Mouse (Mus musculus) cerebellum, adult 18-20 months (tissue): Measurements from ENCODE around the gene Gm8369.
"Not testable (repeated sequence)": the region's sequence is repeated elsewhere in the genome, so short reads cannot be mapped to it uniquely, and the experiment has no call there.

Experiments used
- DNase-seq, 2 experiments: peaks; one replicate each; pipeline ENCODE4 v3.0.0; 2021

Gm8369 gene

DNA sequence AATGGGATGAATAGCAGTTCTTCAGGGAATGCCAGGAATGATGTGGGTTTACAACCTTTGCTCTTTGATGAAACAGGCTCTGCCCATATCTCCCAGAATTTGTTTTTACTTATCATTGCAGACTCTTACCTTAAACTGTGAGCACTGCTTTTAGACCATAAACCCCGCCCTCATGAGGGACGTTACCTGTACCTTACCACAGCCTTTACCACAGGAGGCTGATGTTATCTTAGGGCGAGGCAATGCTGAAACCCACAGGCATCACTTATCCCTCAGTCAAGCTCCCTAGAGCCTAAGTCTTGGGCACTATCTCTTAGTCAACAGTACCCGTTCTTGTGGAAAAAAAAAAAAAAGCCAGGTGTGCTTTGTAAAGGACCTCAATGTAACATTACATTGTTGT, 31.1 kb downstream of the Gm8369 start:
- DNase-seq, result no peak

DNA sequence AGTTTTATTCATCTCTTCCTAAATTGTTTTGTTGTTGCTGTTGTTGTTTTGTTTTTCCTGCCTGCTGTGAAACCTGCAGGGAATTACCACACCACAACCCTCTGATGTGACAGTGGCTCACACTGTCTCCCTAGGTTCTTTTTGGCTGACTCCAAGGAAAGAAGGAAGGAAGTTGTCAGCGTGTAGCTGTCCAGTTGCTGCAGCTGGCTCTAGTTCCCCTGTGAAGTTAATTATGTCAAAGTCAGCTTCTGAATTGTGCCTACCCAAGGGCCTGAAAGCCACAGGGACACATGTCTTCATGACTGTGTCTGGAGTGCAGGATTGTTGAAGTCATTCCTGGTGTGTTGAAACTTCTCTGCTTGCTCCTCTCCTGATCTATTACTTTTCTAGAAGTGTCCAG, 31.6 kb downstream of the Gm8369 start:
- not testable (repeated sequence) for DNase-seq

DNA sequence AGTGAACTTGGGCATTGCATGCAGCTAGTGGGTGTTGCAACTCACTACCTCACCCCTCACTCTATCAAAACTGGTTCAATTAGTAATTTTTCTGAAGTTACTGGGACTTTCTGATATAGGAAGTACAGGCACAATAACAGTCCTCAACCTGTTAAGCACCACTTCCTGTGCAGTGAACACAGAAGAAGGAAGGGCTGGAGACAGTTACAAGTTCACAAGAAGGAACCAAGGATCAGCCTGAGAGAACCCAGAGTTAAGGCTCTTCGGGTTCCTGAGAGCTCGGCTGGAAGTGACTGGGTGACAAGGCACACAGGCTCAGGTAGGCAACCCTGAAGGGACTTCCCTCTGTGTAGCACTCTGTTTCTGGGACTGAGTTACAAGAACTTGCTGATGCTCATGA, 32.6 kb downstream of the Gm8369 start:
- not testable (repeated sequence) for DNase-seq

DNA sequence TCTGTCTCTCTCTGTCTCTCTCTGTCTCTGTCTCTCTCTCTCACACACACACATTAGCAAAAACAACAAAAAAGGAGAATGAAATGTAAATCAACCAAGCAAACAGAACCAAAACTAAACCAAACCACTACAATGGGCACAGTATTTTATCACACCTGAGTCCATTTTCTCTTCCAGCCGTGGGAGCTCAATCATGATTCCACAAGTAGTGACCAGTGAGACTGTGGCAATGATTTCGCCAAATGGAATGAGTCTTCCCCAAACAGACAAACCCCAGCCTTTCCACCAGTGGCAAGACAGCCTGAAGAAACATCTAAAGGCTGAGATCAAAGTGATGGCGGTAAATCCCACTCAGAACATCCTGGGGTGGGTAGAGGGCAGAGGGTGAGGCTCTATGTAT, 34.4 kb downstream of the Gm8369 start:
- DNase-seq, result no peak

DNA sequence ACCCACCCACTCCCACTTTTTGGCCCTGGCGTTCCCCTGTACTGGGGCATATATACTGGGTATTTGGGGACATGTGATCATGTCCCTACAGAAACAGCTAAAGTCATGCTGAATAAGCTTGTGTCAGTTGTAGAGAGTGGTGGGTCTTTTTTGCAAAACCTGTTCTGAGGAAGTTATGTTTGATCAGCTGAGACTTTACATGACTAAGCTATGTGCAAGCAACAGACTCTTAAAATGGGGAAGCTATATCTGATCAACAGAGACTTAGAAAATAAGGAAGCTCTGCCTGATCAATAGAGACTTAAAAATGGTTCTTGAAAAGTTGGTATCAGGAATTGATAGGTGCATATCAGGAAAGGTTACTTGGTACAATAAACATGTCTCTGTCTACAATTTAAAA, 47.7 kb downstream of the Gm8369 start:
- no peak for DNase-seq

DNA sequence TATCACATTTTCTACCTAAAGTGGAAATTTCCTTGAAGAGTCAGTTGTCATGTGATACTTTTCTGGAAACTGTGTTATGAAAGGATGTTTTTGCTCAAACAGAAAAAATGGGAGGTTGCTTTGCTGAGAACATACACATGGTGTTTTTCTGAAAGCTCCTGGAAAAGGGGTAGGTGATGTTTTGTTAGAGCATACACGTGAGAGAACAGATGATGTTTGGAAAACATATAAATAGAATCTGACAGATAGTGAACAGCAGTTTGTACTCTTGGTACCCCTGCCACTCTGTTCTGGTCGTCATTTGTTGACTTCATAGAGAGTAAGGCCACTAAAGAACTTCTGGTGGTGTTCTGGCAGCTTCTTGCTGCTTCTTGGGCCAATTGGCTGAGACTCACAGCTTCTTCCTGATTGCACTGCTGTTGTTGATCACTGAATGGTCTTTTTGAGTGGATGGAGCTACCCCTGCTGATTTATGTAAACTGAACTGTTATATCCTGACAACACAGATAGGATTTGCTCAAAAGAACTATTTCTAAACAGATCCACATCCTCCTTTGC, 48.2 kb downstream of the Gm8369 start:
- no peak for DNase-seq

DNA sequence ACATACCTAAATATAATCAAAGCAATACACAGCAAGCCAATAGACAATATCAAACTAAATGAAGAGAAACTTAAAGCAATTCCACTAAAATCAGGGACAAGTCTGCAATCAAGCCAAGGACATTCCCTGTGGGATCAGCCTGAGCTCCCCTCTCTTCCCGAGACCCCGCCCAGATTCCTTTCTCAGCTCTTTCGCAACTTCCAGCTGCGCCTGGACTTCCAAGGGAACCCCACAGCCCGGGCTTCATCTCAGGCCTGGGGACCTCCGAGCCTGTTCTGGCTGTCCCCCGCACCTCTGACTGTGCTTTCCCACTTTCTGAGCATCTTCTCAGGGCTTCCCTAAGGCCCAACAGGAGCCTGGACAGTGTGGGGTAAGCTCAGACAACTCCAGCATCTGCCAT, 50.9 kb downstream of the Gm8369 start, which contains the start of gene Ms4a4d:
TSS of gene Ms4a4d (plus strand) at position 209 of the 400 bp plus-strand sequence.
- no peak for DNase-seq

DNA sequence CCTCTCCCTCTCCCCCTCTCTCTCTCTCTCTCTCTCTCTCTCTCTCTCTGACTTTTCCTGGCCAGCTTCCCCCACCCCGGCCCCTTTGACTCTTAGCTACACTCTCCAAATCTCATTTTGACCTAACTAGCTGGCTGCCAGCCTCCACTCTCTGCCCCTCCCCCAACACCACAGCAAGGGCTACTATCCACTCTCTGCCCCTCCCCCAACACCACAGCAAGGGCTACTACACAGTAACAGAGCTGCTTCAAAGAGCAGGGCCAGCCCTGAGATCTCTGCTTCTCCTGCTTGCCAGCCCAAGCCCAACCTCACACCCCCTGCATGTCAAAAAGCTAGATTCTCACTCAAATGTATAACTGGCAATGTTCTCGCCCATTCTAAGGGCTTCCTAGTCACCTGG, 51.6 kb downstream of the Gm8369 start:
- DNase-seq, result no peak

DNA sequence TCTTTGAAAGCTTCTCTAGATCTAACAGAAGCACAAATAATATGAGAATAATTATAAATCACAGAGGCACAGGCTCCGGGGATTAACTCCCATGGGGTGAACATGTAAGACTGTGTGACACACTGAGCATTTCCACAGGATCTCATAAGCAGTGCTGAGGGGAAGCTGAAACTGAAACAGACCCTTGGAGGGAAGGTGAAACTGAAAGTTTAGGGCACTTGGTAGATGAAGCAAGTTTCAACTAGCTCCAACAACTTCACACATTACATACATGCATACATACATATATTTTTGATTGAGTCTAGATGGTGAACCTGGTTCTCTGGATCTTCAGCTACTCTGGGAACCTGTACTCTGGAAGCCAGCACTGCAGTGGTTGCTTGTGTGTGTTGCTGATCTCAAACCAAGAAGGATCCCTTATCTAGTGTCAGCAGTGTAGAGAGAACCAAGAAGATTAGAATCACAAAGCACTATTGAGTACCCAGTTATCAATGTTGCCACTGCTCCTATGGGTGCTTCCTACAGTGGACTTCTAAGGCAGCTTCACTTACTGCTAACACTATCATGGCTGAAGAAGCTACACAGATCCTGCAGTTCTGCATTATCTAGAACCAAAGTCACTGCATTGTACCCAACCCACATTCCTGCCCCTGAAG, 54.6 kb downstream of the Gm8369 start:
- not testable (repeated sequence) for DNase-seq

DNA sequence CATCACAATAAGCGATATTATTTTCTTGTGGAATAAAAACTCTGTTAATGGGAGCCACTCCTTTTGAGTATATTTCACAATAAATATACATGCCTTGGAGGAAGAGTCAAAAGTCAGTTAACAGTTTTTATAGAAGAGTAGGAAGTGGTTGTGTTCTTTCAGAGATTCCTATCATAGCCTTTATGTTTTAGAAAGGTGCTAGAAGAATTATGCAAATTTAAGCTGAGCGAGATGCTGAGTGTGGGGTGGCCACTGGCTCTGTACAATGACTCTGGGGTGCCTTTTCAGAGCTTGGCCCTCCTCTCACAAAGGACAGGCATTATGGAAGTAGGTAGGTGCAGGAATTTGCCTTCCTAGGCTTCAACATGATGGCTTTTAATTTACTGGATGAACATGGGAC, 58.6 kb downstream of the Gm8369 start:
- DNase-seq, result not testable (repeated sequence)

DNA sequence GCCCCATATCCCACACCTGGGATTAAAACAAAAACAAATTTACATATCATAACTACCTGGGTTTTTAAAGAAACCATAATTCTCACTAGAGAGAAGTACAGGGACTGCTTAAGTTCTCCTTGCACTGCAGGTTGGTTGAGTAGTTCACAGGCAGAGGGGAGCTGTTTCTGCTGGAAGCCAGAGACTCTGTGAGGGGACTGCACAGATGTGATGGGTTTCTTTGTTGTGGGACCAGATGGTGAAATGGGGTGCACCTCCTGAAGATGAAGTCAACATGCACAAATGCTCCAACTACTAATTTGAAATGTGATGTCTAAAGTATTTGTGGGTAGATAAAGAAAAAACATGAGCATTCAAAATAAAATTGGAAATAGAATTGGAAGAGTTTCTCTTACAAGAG, 62.2 kb downstream of the Gm8369 start:
- DNase-seq, result no peak

DNA sequence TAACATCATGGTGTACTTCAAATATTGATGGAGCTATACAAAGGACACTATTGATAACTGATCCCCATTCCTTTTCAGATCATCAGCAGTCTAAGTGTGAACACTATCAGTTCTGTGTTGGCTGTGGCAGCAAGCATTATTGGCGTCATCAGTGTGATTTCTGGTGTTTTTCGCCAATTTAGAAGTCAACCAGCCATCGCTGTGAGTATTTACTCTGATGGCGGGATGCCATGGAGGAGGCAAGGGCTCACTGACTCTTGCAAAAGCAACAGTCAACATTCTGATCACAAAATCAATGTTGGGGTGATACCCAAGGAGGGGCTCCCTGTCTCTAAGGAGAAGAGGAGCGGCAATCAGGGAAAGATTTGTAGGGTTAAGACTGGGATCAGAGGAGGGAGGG, 69.0 kb downstream of the Gm8369 start:
- DNase-seq, result no peak

DNA sequence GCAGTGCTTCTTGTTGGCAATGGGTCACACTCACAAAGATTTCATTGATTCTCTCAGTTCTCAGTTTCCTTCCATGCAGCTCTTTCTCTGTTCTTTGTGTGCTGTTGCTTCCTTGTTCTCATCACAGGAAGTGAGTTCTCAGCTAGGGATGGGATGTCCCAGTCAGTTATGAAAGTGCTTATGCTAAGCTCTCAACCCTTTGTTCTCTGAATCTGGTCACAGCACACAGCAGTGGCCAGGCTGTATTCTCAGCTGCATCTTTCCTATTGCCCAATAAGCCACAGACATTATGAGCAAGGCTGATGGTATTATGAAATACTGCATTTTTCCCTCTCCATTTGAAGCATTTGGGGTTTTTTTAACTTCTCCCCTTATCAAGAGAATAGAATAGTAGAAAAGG, 73.8 kb downstream of the Gm8369 start:
- not testable (repeated sequence) for DNase-seq
